Mouse (Mus musculus) limb, embryonic 14.5 days (tissue): ENCODE measurements at regions not wholly inside any gene's neighbourhood (a gene's known extent, or its start where the extent isn't known, plus 50 kb on each side); places are given as distances from the start of the nearest gene placed in this dataset.

Experiments used
- ATAC-seq: fragments of 200-750 bp; cut with Nextera tagmentation; 2 replicates; pipeline ENCODE4 v1.8.0; 2017; ENCODE audit warnings: low read depth, moderate number of reproducible peaks, moderate TSS enrichment; ENCODE audit not compliant: low FRiP score
- DNase-seq: peaks from one replicate; pipeline ENCODE4 v3.0.0-alpha.2; 2015; ENCODE audit warnings: low spot score
- H3K27ac ChIP-seq: fragments of 300-500 bp; sonication (generic); replicated peaks from 2 replicates; pipeline ENCODE4 v1.5.1; 2014; ENCODE audit warnings: low read depth, mild to moderate bottlenecking, low read length, moderate library complexity, mixed read lengths
- H3K27me3 ChIP-seq: fragments of 300-500 bp; sonication (generic); 2 replicates; pipeline ENCODE4 v1.6.1; 2014; ENCODE audit warnings: low read length, mixed read lengths; ENCODE audit not compliant: control insufficient read depth, insufficient read depth
- H3K36me3 ChIP-seq: fragments of 300-500 bp; sonication (generic); 2 replicates; pipeline ENCODE4 v1.6.1; 2014; ENCODE audit warnings: mild to moderate bottlenecking, low read length, moderate library complexity, mixed read lengths; ENCODE audit not compliant: control insufficient read depth, insufficient read depth
- H3K4me1 ChIP-seq: fragments of 300-500 bp; sonication (generic); 2 replicates; pipeline ENCODE4 v1.6.1; 2014; ENCODE audit warnings: antibody characterized with exemption, low read length, mixed read lengths; ENCODE audit not compliant: control insufficient read depth, insufficient read depth
- H3K4me2 ChIP-seq: fragments of 300-500 bp; sonication (generic); replicated peaks from 2 replicates; pipeline ENCODE4 v1.6.1; 2014; ENCODE audit warnings: low read depth, mild to moderate bottlenecking, low read length, moderate library complexity; ENCODE audit not compliant: severe bottlenecking
- H3K4me3 ChIP-seq: fragments of 300-500 bp; sonication (generic); replicated peaks from 2 replicates; pipeline ENCODE4 v1.5.1; 2014; ENCODE audit warnings: low read length
- H3K9ac ChIP-seq: fragments of 300-500 bp; sonication (generic); 2 replicates; pipeline ENCODE4 v1.6.1; 2014; ENCODE audit warnings: mild to moderate bottlenecking, low read depth, low read length, moderate library complexity; ENCODE audit not compliant: severe bottlenecking
- H3K9me3 ChIP-seq: fragments of 300-500 bp; sonication (generic); 2 replicates; pipeline ENCODE4 v1.6.1; 2016; ENCODE audit warnings: low read length; ENCODE audit not compliant: control insufficient read depth
- POLR2A ChIP-seq: fragments of 200-500 bp; IDR thresholded peaks from 2 replicates; pipeline ENCODE4 v1.8.0; 2012; ENCODE audit warnings: inconsistent platforms, mild to moderate bottlenecking, moderate library complexity, borderline replicate concordance; ENCODE audit not compliant: insufficient read depth, insufficient read length; ENCODE audit errors: extremely low read depth
- WGBS: fragments of 180-500 bp; shearing (Covaris S2); extraction: QIAGEN DNeasy Blood & Tissue Kit; methylation state at CpG from one replicate; pipeline ENCODE4 v1.1.7; 2014; 5-methylcytosine and 5-hydroxymethylcytosine counted together

GRCm38 (mm10) chr14:76615182-76615581 is 58.5 kb upstream of the Serp2 start:
- no peaks in the 10 kb centered on the region for H3K27me3 ChIP-seq
- H3K4me1 ChIP-seq, result peaks cover 39% of the 10 kb centered on the region
- 77% methylated on average over 11 of the region's 11 CpGs for WGBS
- H3K27ac ChIP-seq, result no peak overlapping the region
- DNase-seq (no peak), ATAC-seq (no peak)
- no peak overlapping the region for H3K4me3 ChIP-seq
- H3K9me3 ChIP-seq, result no peaks in the 10 kb centered on the region
- H3K9ac ChIP-seq, result no peak overlapping the region
- TF ChIP-seq POLR2A, result no peak
- H3K4me2 ChIP-seq, result no peak overlapping the region
- no peaks in the 10 kb centered on the region for H3K36me3 ChIP-seq

- H3K4me2 ChIP-seq, result no peak overlapping the region
- no peak overlapping the region for H3K4me3 ChIP-seq
- H3K36me3 ChIP-seq, result no peaks in the 10 kb centered on the region
- WGBS, result 69% methylated on average over 5 of the region's 5 CpGs
- H3K4me1 ChIP-seq, result peaks cover 42% of the 10 kb centered on the region
- H3K27me3 ChIP-seq, result no peaks in the 10 kb centered on the region
- H3K9me3 ChIP-seq, result no peaks in the 10 kb centered on the region
- no peak for ATAC-seq
- no peak overlapping the region for H3K9ac ChIP-seq
- H3K27ac ChIP-seq, result no peak overlapping the region
- no peak for DNase-seq
- TF ChIP-seq POLR2A, result no peak
Measured at GRCm38 (mm10) chr14:76614682-76615081, 58.0 kb upstream of the Serp2 start.

- Histone ChIP-seq H3K27me3 (no peaks in the 10 kb centered on the region), H3K4me2 (no peak overlapping the region), H3K4me1 (peaks cover 33% of the 10 kb centered on the region), H3K27ac (no peak overlapping the region), H3K9me3 (no peaks in the 10 kb centered on the region), H3K9ac (no peak overlapping the region), H3K36me3 (no peaks in the 10 kb centered on the region), H3K4me3 (no peak overlapping the region)
- no peak for TF ChIP-seq POLR2A
- ATAC-seq (no peak), DNase-seq (no peak)
- WGBS, result 93% methylated on average over 6 of the region's 6 CpGs
Measured at GRCm38 (mm10) chr14:76613604-76614003, 56.9 kb upstream of the Serp2 start.

- Histone ChIP-seq H3K9ac (no peak overlapping the region), H3K27ac (no peak overlapping the region), H3K9me3 (no peaks in the 10 kb centered on the region), H3K27me3 (no peaks in the 10 kb centered on the region), H3K4me3 (no peak overlapping the region), H3K4me2 (no peak overlapping the region), H3K36me3 (no peaks in the 10 kb centered on the region), H3K4me1 (peaks cover 23% of the 10 kb centered on the region)
- WGBS, result 46% methylated on average over 11 of the region's 11 CpGs
- no peak for DNase-seq
- no peak for TF ChIP-seq POLR2A
- no peak for ATAC-seq
Measured at GRCm38 (mm10) chr14:76610429-76611378, 54.0 kb upstream of the Serp2 start.
